Mouse (Mus musculus): Measurements from ENCODE around the gene Dcst1.

DNA sequence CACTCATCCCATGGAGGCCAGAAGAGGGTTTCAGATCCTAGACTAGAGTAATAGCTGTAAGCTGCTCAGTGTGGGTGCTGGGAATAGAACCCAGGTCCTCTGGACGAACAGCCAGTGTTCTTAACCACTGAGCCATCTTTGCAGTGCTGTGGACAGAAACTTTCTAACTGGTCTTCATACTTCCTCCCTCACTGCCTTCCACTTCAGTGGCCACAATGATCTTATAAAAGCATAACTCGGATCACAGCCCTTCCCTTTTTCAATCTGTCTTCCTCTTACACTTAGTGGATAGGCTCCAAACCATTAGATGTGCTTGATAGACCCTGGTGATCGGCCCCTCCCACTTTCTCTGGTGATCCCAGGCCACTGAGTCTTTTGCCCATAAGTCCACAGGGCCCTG lies 4.8 kb downstream of the Dcst1 start:
- no peak for TF ChIP-seq CTCF (IDR thresholded peaks at IDR 0.05; ENCODE audit: low read depth)
- no peak for TF ChIP-seq EP300 (IDR thresholded peaks at IDR 0.05; ENCODE audit: low read depth)
